Mouse (Mus musculus): ENCODE measurements around the gene Foxn3.

The Foxn3 gene

DNA sequence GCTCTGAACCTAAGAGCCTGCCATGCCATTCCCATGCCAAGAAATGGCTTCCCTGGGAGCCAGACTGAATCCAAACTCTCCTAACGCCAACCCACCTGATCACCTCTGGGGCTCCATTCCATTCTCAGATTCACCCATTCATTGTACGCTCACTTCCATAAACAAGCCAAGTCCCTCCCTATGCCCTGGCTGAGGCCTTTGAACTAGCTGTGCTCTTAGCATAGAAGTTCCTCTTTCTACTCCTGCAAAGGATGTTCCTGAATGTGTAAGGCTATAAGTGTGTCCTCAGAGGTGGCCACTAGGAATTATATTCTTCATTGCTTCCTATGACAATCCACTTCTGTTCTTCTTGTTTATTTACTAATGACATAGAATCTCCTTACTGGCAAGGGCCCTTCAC, 40.5 kb downstream of the Foxn3 start:
- no peak for DNase-seq

DNA sequence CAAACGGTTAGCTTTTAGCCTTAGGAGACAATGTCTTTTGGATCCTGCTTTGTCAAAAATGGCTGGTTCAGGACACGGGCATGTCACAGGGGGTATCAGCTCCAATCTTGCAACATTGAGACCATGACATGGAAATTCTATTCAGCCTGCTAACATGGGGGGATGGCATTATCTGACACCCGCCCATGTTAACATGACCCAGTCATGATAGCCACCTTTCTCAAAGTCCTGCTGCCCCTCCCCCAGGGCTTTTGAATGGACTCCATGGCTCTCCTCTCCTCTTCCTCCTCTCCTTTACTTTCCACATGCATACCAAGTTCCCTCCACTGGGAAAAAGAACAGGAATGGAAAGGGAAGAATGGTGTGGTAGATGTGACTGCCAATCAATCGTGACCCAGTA, 43.5 kb downstream of the Foxn3 start:
- DNase-seq = no peak

DNA sequence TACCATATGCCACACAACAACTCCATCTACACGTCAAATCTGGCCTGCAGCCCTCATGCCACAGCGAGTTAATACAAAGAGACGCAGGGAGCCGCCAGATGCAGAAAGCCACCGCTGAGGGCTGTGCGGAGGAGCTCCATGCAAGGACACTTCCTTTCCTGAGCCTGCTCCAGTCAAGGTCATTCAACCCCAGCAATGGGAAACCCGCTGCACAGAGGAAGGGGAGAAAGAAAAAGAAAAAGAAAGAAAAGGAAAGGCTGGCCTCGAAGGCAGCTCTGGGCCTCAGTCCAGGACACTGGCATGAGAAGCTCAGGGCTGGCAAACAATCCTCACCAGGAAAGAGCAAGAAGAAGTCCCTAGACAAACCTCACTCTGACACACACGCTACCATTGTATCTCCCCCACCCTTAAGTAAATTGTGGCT, 44.2 kb downstream of the Foxn3 start:
- DNase-seq = peak; percentile 40

DNA sequence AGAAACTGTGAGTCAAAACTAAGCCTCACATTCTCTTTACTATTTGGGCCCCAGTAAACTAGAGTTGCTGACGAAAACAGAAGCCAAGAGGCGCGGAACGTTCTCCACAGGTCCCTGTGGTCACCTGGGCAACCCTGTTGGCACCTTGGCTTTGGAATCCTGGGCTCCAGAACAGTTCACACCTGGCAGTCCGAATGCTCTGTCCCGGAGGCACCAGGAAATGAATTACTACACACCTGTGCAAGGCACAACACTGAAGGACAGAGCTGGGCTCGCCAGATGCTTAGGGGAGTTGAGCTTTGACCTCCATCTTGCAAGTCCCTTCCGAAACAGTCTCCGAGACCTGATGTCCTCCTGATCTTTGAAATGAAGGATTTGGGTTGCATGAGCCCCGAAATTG, 44.7 kb downstream of the Foxn3 start:
- no peak for DNase-seq

DNA sequence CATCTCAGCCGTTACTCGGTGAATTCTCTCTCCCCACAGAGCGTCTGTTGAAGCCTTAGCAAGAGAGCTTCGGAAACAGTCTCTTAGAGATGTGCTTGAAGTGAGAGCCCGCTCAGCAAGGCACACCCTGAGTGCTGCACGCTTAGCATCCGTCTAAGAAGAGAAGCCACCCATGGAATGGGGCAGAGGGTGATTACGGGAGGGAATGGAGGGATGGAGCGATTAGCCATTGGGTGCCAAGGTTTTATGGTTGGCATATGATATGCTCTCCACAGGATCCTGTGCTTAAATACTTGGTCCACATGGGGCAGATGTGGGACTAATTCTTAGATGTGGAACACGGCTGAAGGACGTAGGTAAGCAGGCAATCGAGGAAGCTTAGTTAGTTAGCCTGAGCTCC, 45.3 kb downstream of the Foxn3 start:
- DNase-seq = no peak

DNA sequence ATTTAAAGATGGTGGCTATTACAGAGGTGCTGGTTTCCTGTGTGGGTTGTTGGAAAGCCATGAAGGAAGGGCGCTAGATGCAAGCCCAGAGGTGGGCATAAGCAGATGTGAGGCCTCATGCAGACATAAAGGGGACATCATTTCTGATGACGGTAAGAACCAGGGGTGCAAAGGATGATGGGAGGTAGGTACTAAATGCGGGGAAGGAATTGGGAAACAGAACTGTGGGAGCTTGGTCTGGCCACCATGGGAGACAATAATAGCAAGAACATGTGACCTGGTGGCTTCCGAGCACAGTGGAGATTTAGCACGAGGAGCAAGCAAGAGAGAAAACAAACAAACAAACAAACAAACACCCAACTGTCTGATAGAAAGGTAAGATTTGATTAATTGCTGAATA, 46.1 kb downstream of the Foxn3 start:
- DNase-seq = no peak

DNA sequence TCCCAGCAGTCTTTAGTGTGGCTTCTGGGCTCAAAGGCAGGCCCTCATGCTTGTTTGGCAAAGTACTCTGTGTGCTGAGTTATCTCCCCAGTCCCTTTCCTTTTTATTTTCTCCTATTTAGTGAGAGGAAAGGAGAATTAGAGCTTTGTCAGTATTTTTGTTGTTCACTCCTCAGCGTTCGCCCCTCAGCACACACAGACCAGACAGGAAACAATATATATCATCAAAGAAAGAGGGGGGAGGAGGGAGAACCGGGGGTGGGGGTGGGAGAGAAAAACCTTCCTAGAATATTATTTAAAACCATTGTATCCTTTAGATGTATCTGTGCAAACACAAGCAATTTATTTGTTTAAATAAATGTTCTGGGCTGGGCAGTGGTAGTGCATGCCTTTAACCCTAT, 47.9 kb downstream of the Foxn3 start:
- no peak for DNase-seq

DNA sequence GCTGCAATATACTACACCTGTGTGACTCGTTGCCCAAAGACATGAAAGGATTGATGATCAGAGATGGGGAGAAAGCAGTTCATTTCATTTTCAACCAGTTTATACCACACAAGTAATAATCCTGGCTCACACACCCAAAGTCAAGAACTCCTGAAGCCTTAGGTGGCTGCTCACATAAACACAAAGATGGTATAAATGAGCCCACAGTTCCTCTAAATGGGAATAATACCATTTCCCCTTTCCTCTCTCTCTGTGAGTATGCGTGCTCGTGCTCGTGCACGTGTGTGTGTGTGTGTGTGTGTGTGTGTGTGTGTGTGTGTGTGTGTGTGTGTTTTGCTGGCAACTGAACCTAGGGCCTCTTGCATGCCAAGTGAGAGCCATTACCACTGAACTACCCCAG, 51.7 kb downstream of the Foxn3 start:
- no peak for DNase-seq

DNA sequence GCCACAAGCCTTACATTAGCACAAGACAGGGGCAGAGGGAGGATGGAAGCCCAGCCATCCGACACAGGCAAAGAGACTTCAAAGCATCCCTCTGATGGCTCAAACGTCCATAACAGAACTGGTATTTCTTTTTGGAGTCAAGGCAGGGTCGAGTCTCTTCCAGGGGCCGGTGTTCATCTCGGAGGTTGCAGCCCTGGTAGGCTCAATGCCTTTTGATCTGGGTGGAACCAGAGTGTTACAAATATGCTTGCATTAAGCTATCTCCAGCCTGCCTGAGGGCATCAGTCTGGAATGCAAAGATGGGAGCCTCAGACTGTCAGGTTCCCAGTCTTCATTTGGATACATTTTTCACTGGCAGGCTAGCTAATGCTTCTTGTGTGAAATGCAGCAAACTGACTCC, 52.6 kb downstream of the Foxn3 start:
- DNase-seq = no peak

DNA sequence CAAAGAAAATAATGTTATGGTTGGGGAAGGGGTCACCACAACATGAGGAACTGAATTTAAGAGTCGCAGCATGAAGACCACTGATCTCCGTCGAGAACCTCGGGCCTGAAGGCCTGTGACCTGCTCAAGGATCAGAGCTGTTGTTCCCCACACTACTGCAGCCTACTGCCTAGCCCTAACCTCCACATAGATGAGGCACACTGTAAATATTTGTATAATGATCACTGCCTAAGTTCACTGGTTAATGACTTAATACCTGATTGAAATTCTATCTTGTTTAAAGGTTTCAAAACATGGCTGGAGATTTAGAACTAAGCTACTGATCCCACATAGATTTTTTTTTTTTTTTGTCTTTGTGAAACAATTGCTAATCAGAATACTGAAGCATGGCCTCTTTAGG, 61.2 kb downstream of the Foxn3 start:
- DNase-seq = no peak

DNA sequence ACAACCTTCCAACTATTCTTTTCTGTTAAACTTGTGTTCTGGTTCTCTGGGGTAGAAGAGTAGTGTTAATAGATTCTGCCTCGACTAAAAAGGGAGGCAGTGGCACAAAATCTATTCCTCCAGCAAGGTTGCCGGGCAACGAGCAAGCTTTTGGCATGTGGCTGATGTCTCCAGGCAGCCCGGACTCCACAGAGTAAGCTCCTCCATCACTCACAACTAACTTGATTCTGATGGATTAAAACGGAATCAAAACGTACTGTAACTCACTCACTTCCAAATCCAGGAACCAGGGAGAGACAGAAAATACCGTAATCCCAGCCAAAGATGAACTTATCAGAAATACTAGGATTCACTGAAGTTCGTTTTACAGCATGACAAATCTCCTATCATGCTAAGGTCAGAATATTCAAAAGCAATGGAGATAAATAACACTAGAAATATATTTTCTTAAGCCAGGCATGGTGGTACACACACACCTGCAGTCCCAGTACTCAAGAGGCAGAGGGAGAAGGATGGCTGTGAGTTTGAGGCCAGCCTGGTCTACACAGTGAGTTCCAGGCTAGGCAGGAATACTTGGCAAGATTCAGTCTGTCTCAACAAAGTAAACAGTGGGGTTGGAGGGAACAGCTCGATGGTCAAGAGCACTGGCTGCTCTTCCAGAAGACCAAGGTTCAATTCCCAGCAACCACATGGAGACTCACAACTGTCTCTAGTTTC, 64.2 kb downstream of the Foxn3 start:
- no peak for DNase-seq

DNA sequence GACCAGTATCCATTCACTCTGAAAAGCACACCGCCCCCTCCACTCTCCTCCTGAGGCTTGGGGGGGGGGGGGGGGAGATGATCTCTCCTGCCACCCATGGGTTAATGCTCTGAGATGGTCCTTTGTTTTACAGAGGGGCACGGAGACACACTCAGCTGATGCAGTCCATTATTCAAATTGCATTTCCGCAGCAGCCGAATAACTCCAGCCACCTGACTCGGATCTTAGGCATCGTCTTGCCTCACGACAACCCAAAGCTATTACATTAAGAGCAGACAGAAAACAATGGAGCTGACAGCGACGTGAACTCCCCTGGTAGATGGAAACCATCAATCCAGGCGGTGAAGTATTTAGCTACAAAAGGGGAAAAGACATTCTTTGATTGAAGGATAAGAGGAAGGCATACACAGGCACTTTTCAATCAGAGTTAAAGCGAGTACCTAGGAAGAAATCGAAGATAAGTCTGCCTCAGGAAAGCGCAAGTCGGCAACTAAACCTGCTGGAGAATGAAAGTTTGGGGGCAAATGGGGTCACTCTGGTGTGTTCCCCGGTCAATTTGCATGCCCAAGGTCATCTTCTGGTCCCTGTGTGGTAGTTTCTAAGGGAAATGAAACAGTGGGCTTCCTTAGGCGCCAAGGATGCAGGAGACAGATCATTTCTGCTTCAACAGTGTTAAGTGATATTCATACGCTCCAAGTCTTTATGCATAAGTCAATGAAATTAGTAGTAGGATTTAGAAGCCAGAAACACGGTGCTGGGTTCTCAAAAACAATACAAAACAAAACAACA, 65.0 kb downstream of the Foxn3 start:
- no peak for DNase-seq

DNA sequence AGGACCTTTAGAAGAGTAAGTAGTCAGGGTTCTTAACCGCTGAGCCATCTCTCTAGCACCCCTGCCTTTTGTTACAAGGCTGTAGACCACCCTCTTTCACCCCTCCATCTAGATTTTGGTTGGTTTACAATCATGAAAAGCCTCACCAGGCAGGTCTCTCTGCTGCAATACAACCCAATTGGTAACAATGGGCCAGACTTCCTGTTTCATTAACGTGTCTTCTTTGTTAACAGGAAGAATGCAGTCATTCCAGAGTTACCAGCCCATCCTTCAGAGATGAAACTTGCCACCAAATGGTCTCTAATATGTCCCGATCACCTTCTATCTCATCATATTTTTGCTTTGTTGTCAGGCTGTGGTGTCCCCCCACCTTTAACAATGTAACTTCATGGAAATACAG, 66.4 kb downstream of the Foxn3 start:
- DNase-seq = no peak

DNA sequence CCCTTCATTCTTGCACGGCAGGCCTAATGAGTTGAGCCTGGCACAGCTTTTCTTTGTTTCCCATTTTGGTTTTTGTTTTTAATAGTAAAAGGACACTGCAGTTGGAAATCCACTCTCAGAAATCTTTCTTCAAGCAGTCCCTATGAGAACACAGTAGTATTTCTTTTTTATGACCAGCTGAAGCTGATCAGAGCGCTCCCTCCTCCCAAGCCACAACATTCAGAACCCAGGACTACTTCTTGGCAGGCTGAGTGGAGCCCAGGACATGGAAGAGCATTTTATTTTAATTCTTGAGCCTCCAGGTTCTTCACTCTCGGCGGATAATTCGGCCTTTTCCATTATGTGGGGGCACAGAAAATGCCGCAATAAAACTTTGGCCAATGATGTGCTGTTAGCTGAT, 73.2 kb downstream of the Foxn3 start:
- no peak for DNase-seq

DNA sequence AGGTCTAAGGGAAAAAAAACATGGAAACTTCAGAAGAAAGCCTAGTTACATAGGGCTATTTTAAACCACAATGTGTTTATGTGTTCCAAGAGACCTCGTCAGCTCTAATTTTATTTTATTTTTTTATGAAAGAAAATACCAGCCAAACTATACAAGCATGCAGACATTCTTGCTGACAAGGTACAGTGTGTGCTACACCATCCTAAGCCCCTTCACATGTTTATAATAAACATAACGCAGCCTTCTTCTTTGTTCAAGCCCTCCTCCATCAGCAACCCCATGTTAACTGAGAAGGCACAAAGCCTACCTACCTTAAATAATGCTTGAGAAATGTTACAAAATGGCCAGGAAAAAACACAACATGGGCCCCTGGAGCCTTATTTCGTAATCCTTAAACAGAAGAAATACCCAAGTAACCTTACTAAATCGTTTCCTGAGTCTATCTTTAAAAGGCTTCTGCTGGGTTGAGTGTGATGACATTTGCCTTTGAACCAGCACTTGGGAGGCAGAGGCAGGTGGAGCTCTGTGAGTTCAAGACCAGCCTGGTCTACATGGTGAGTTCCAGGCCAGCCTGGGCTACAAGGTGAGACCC, 74.3 kb downstream of the Foxn3 start:
- no peak for DNase-seq

DNA sequence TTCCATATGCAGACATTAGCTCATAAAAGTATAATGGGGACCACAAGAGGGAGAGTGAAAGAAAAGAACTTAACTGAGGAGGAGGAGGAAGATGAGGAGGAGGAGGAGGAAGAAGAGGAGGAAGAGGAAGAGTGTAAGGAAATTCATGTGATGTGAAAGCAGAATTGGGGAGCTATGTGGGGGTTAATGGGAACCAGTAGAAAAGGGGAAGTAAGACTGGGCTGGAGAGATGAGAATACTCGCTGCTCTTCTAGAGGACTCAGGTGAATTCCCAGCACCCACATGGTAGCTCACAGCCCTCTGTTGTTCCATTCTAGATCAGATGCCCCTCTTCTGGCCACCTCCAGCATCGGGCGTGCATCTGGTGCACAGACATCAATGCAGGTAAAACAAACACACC, 83.0 kb downstream of the Foxn3 start:
- no peak for DNase-seq

DNA sequence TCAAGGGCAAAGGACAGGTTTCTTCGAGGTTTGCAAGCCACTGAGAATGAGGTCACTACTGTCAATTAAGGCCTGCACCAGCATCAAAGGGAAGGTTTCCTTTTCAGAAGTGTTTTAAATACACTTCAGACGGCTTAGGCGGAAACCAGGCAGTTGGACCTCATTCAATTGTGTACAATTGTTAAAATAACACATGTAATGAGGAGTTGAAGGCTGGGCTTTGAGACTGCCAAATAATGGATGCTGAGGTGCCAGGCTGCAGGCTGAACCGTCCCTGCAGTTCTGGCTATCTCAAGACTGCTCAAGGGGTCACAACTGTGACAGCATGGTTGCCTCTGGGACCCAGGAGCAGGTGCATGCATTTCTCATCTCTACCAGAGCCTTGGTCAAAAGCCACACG, 89.2 kb downstream of the Foxn3 start:
- DNase-seq = no peak

DNA sequence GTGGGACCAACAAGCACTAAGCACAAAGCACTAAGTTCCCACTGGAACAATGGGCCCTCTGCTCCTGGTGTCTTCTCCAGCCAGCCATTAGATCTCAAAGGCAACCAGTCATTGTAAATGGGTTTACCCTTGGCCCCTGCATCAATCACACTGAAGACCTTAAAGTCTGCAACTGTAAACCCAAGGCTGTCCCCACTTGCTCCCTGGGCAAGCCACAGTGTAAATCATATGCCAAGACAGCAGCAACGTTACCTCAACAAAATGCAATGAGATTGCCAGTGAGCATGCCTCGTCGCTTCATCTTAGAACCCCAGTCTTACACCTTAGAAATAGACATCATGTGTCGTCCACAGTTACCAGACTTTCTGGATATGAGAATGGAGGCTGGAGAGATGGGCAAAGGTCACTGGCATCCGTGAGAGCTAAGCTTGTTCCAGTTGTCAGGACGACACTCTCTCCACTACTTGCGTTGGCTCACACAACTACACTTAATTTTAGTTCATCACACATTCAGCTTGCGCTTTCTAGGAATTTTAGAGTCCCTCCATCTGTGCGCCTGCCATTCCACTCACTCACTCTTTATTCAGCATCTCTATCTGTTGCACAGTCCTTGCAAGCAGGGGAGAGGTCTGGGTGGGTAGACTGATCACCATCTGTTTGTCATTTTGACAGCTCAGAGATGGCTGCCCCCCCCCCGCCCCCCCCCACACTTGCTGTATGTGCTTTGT, 89.8 kb downstream of the Foxn3 start:
- no peak for DNase-seq

DNA sequence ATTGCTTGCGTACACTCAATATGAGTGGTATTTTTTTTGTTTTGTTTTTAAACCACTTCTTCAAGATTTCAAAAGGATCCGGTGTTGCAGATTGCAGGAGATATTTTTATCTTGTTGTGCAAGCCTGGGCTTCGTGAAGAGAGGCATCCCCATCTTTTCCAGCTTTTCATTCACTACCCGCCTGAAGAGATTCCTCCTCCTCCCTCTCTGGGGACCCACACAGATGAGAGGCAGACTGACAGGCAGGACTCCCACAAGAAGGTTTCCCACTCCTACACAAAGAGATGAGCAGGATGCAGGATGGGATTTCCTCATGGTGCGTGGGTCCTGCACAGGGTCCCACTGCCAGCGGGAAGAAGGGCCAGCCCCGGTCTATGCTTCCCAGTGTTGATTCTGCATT, 92.0 kb downstream of the Foxn3 start:
- DNase-seq = no peak

DNA sequence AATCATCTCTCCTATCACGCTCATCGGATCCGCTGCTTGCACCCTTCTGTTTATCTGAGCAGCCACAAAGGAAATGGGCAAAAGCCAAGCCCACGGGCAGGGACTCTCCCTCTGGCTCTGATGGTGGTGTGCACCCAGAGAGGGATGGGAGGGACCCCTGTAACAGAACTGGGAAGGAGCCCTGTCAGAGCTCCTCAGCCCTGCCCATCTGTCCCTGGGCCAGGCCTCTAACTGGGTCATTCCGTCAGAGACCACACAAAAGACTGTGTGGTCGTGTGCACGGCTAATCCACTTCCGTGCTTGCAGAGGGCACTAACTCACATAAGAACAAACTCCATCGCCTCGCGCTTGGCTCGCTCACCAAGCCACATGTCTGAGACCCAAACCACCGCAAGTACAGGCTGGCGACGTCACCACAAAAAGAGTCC, 95.5 kb downstream of the Foxn3 start:
- peak; percentile 59 for DNase-seq

DNA sequence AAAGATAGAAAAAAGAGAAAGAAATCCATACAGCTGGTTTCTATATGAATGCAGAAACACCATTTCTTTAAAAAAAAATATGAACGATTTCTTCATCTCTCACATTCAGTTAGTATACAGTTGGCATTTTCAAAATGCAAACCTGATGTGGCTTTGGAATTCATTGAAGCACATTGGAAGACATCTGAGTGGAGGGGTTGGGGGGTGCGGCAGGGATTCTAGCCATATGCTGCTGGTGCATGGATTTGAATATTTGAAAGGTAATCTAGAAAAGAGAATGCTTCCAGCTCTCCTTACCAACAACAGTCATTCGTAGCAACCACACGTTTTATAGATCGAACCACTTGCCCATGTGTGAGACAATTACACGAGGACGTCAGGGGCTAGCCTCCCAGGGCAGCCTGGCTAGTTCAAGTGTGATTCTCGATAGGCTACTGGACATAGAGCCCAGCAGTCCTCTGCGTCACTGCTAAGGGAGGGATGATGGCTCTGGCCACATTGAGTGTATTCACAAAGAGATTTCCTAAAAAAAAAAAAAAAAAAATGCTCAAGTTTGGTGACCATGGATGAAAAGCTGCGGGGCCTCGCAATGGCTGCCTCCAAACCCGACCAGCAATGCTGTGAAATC, 96.0 kb downstream of the Foxn3 start:
- DNase-seq = peak; percentile 25

DNA sequence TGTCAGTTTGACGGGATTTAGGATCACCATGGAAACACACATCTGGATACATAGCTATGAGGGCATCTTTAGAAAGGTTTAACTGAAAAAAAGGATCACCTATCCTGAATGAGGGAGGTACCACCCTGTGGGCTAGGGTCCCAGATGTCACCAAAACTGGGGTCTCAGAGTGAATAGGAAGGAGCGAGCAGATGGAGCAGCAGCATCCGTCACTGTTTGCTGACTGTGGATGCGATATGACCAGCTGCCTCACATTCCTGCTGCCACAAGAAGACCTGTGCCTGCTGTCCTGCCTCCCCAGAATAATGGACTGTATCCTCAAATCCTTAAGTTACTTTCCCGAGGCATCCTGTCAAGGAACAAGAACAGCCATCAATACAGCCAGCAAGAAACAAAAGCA, 97.0 kb downstream of the Foxn3 start:
- no peak for DNase-seq

DNA sequence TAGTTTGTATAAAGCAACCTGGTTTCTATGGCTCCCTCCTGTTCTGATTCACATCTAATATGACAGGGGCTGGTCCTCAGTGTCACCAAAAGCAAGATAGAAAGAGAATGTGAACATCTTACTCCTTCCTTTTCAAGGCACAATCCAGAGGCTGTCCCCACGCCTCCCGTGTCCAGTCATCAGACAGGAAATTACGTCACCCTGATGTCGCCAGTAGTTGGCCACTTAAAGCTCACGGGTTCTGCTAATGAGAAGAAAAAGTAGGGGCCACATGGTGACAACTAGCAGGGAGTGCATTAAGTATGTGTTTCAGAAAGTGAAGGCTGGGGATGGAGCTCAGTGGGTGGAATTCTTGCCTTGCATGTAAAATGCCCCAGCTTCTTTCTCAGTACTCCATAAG, 99.1 kb downstream of the Foxn3 start:
- no peak for DNase-seq

Measured in cerebellum, adult 11-12 months (tissue).